Mouse (Mus musculus): ENCODE measurements around the gene Prlr. TPM values are rescaled to one million over a fixed set of nuclear protein-coding genes. Genes with fewer than 3 reads are reported as not detected.

The Prlr gene
- polyA plus RNA-seq, 1 experiment from 2014 or later = 0.16 TPM

- WGBS = 87% methylated on average over 1 of the region's 1 CpGs
- Histone ChIP-seq H3K4me3 (no peak overlapping the region), H3K27ac (no peak overlapping the region), H3K36me3 (no peaks in the 10 kb centered on the region), H3K27me3 (ENCODE audit: low read depth, poor library complexity, severe bottlenecking) (no peaks in the 10 kb centered on the region), H3K4me1 (no peaks in the 10 kb centered on the region), H3K9me3 (replicated peaks) (no peaks in the 10 kb centered on the region)
- no peak for DNase-seq (ENCODE audit: low spot score)
Observed at GRCm38 (mm10) chr15:10296570-10296969, 119.5 kb downstream of the Prlr start.

- H3K9me3 ChIP-seq (replicated peaks) = no peaks in the 10 kb centered on the region
- no peaks in the 10 kb centered on the region for H3K4me1 ChIP-seq
- no peak overlapping the region for H3K27ac ChIP-seq
- no peaks in the 10 kb centered on the region for H3K36me3 ChIP-seq
- no peak overlapping the region for H3K4me3 ChIP-seq
- 85% methylated on average over 1 of the region's 1 CpGs for WGBS
- no peaks in the 10 kb centered on the region for H3K27me3 ChIP-seq (ENCODE audit: low read depth, poor library complexity, severe bottlenecking)
- DNase-seq (ENCODE audit: low spot score) = no peak
Observed at GRCm38 (mm10) chr15:10298058-10298457, 121.0 kb downstream of the Prlr start.

GRCm38 (mm10) chr15:10299467-10299866 lies 122.4 kb downstream of the Prlr start:
- no peaks in the 10 kb centered on the region for H3K9me3 ChIP-seq (replicated peaks)
- H3K4me3 ChIP-seq = no peak overlapping the region
- no peaks in the 10 kb centered on the region for H3K4me1 ChIP-seq
- H3K36me3 ChIP-seq = no peaks in the 10 kb centered on the region
- no peak for DNase-seq (ENCODE audit: low spot score)
- no peak overlapping the region for H3K27ac ChIP-seq
- WGBS = 80% methylated on average over 3 of the region's 3 CpGs
- no peaks in the 10 kb centered on the region for H3K27me3 ChIP-seq (ENCODE audit: low read depth, poor library complexity, severe bottlenecking)

- Histone ChIP-seq H3K4me3 (no peak overlapping the region), H3K27ac (no peak overlapping the region), H3K4me1 (no peaks in the 10 kb centered on the region), H3K36me3 (no peaks in the 10 kb centered on the region), H3K27me3 (ENCODE audit: low read depth, poor library complexity, severe bottlenecking) (no peaks in the 10 kb centered on the region), H3K9me3 (replicated peaks) (no peaks in the 10 kb centered on the region)
- WGBS = 94% methylated on average over 1 of the region's 1 CpGs
- no peak for DNase-seq (ENCODE audit: low spot score)
Observed at GRCm38 (mm10) chr15:10306461-10306860, 129.4 kb downstream of the Prlr start.

- Histone ChIP-seq H3K27me3 (ENCODE audit: low read depth, poor library complexity, severe bottlenecking) (no peaks in the 10 kb centered on the region), H3K36me3 (no peaks in the 10 kb centered on the region), H3K4me1 (no peaks in the 10 kb centered on the region), H3K27ac (no peak overlapping the region), H3K9me3 (replicated peaks) (no peaks in the 10 kb centered on the region), H3K4me3 (no peak overlapping the region)
- DNase-seq (ENCODE audit: low spot score) = no peak
- 77% methylated on average over 5 of the region's 5 CpGs for whole genome bisulfite sequencing
Observed at GRCm38 (mm10) chr15:10311826-10312225, 134.8 kb downstream of the Prlr start.

- H3K27me3 ChIP-seq (ENCODE audit: low read depth, poor library complexity, severe bottlenecking) = no peaks in the 10 kb centered on the region
- H3K4me3 ChIP-seq = no peak overlapping the region
- H3K36me3 ChIP-seq = no peaks in the 10 kb centered on the region
- no peaks in the 10 kb centered on the region for H3K4me1 ChIP-seq
- H3K27ac ChIP-seq = no peak overlapping the region
- WGBS = 55% methylated on average over 7 of the region's 7 CpGs
- DNase-seq (ENCODE audit: low spot score) = no peak
- no peaks in the 10 kb centered on the region for H3K9me3 ChIP-seq (replicated peaks)
Observed at GRCm38 (mm10) chr15:10313522-10314455, 136.8 kb downstream of the Prlr start.

- no peak for DNase-seq (ENCODE audit: low spot score)
- no peaks in the 10 kb centered on the region for H3K9me3 ChIP-seq (replicated peaks)
- 93% methylated on average over 2 of the region's 2 CpGs for WGBS
Observed at GRCm38 (mm10) chr15:10325080-10325479, 148.0 kb downstream of the Prlr start, which contains the start of gene Gm21973. Gene Gm21973, plus strand, starts transcription at chr15:10325380.

GRCm38 (mm10) chr15:10330626-10331025 lies 153.6 kb downstream of the Prlr start:
- Histone ChIP-seq H3K27ac (no peak overlapping the region), H3K36me3 (no peaks in the 10 kb centered on the region), H3K4me1 (no peaks in the 10 kb centered on the region), H3K9me3 (replicated peaks) (no peaks in the 10 kb centered on the region), H3K4me3 (no peak overlapping the region), H3K27me3 (ENCODE audit: low read depth, poor library complexity, severe bottlenecking) (no peaks in the 10 kb centered on the region)
- no peak for DNase-seq (ENCODE audit: low spot score)
- 86% methylated on average over 3 of the region's 3 CpGs for WGBS

More at GRCm38 (mm10) chr15:10325080-10325479, 148.0 kb downstream of the Prlr start, which contains the start of gene Gm21973:
- Histone ChIP-seq H3K4me3 (no peak within 1 kb of the TSS), H3K27me3 (ENCODE audit: low read depth, poor library complexity, severe bottlenecking) (no peaks in the 10 kb centered on the region), H3K4me1 (no peaks in the 10 kb centered on the region), H3K27ac (no peak within 1 kb of the TSS), H3K36me3 (no peaks in the 10 kb centered on the region)

- no peak for DNase-seq (ENCODE audit: low spot score)
- Histone ChIP-seq H3K27ac (no peak overlapping the region), H3K4me1 (no peaks in the 10 kb centered on the region), H3K36me3 (no peaks in the 10 kb centered on the region), H3K9me3 (replicated peaks) (no peaks in the 10 kb centered on the region), H3K4me3 (no peak overlapping the region), H3K27me3 (ENCODE audit: low read depth, poor library complexity, severe bottlenecking) (no peaks in the 10 kb centered on the region)
- WGBS = 89% methylated on average over 1 of the region's 1 CpGs
Observed at GRCm38 (mm10) chr15:10332566-10332965, 155.5 kb downstream of the Prlr start.

GRCm38 (mm10) chr15:10338606-10339005 lies 161.6 kb downstream of the Prlr start:
- Histone ChIP-seq H3K4me1 (no peaks in the 10 kb centered on the region), H3K36me3 (no peaks in the 10 kb centered on the region), H3K4me3 (no peak overlapping the region), H3K27me3 (ENCODE audit: low read depth, poor library complexity, severe bottlenecking) (no peaks in the 10 kb centered on the region), H3K27ac (no peak overlapping the region), H3K9me3 (replicated peaks) (no peaks in the 10 kb centered on the region)
- DNase-seq (ENCODE audit: low spot score) = no peak
- 89% methylated on average over 3 of the region's 3 CpGs for WGBS

GRCm38 (mm10) chr15:10347044-10347443 lies 170.0 kb downstream of the Prlr start:
- Histone ChIP-seq H3K36me3 (no peaks in the 10 kb centered on the region), H3K4me3 (no peak overlapping the region), H3K27me3 (ENCODE audit: low read depth, poor library complexity, severe bottlenecking) (no peaks in the 10 kb centered on the region), H3K4me1 (no peaks in the 10 kb centered on the region), H3K27ac (no peak overlapping the region), H3K9me3 (replicated peaks) (no peaks in the 10 kb centered on the region)
- no peak for DNase-seq (ENCODE audit: low spot score)
- 93% methylated on average over 6 of the region's 6 CpGs for WGBS

GRCm38 (mm10) chr15:10358039-10358948 lies 181.3 kb downstream of the Prlr start, which contains the start of gene Agxt2:
Gene Agxt2, plus strand, starts transcription at chr15:10358532.
- H3K4me1 ChIP-seq = no peaks in the 10 kb centered on the region
- no peaks in the 10 kb centered on the region for H3K9me3 ChIP-seq (replicated peaks)
- H3K4me3 ChIP-seq = no peak within 1 kb of the TSS
- no peaks in the 10 kb centered on the region for H3K36me3 ChIP-seq
- H3K27me3 ChIP-seq (ENCODE audit: low read depth, poor library complexity, severe bottlenecking) = no peaks in the 10 kb centered on the region
- H3K27ac ChIP-seq = no peak within 1 kb of the TSS
- DNase-seq (ENCODE audit: low spot score) = no peak
- 88% methylated on average over 9 of the region's 9 CpGs for WGBS

- Histone ChIP-seq H3K9me3 (replicated peaks) (no peaks in the 10 kb centered on the region), H3K27me3 (ENCODE audit: low read depth, poor library complexity, severe bottlenecking) (no peaks in the 10 kb centered on the region), H3K27ac (no peak overlapping the region), H3K36me3 (no peaks in the 10 kb centered on the region), H3K4me1 (no peaks in the 10 kb centered on the region), H3K4me3 (no peak overlapping the region)
- WGBS = 93% methylated on average over 2 of the region's 2 CpGs
- no peak for DNase-seq (ENCODE audit: low spot score)
Observed at GRCm38 (mm10) chr15:10366331-10366730, 189.3 kb downstream of the Prlr start.
